Mouse (Mus musculus): ENCODE results near the gene Klhl32. TPM values are rescaled to one million over a fixed set of nuclear protein-coding genes. Genes with fewer than 3 reads are reported as not detected.

The Klhl32 gene
- polyA plus RNA-seq, 1 experiment from 2014 or later, result 36.4 TPM

- no peak overlapping the region for H3K4me3 ChIP-seq (ENCODE audit: low read depth, low read length)
- H3K4me1 ChIP-seq (ENCODE audit: control insufficient read depth, insufficient read depth, low read length), result peaks cover 2% of the 10 kb centered on the region; the same call in 1 of the 2 replicates
- no peak overlapping the region for H3K9ac ChIP-seq (ENCODE audit: low read depth, low read length)
- 55% methylated on average over 6 of the region's 6 CpGs for WGBS
- no peaks in the 10 kb centered on the region for H3K9me3 ChIP-seq (replicated peaks; ENCODE audit: control insufficient read depth, low read length, poor library complexity, severe bottlenecking)
- H3K4me2 ChIP-seq (ENCODE audit: low read length), result no peak overlapping the region
- no peaks in the 10 kb centered on the region for H3K36me3 ChIP-seq (ENCODE audit: control insufficient read depth, insufficient read depth, low read length)
- no peak for ATAC-seq
- no peaks in the 10 kb centered on the region for H3K27me3 ChIP-seq (ENCODE audit: control insufficient read depth, insufficient read depth, low read depth, low read length)
- no peak overlapping the region for H3K27ac ChIP-seq (ENCODE audit: low read length)
These were observed 282.9 kb downstream of the Klhl32 start for GRCm38 (mm10) chr4:24568026-24568425.

Other genes with a start within 250 kb of the Klhl32 start
- 65.4 and 65.6 TPM in 2 replicates for gene Ndufaf4, start 47.0 kb upstream of the Klhl32 start, polyA plus RNA-seq (2015; fragmentation: Nextera tagmentation; extraction: Ambion mirVana)
- 1.3 and 1.5 TPM in 2 replicates for gene Gpr63, start 115.3 kb upstream of the Klhl32 start, polyA plus RNA-seq (2015; fragmentation: Nextera tagmentation; extraction: Ambion mirVana)